Mouse (Mus musculus): ENCODE data around the gene Lpin1. TPM values are rescaled to one million over a fixed set of nuclear protein-coding genes. Genes with fewer than 3 reads are reported as not detected.
A peak's percentile ranks its signal among the peaks of the same experiment; 100 is the strongest.

The Lpin1 gene
- total RNA-seq (2022): 10 to 100 TPM; 26.7 to 30.0 (median 27.1) TPM

- DNase-seq (ENCODE audit: low spot score in 2 of 2): no peak
Observed at GRCm38 (mm10) chr12:16610936-16611335, at the start of gene Lpin1. Lpin1 (minus strand) TSS chr12:16610966.

DNA sequence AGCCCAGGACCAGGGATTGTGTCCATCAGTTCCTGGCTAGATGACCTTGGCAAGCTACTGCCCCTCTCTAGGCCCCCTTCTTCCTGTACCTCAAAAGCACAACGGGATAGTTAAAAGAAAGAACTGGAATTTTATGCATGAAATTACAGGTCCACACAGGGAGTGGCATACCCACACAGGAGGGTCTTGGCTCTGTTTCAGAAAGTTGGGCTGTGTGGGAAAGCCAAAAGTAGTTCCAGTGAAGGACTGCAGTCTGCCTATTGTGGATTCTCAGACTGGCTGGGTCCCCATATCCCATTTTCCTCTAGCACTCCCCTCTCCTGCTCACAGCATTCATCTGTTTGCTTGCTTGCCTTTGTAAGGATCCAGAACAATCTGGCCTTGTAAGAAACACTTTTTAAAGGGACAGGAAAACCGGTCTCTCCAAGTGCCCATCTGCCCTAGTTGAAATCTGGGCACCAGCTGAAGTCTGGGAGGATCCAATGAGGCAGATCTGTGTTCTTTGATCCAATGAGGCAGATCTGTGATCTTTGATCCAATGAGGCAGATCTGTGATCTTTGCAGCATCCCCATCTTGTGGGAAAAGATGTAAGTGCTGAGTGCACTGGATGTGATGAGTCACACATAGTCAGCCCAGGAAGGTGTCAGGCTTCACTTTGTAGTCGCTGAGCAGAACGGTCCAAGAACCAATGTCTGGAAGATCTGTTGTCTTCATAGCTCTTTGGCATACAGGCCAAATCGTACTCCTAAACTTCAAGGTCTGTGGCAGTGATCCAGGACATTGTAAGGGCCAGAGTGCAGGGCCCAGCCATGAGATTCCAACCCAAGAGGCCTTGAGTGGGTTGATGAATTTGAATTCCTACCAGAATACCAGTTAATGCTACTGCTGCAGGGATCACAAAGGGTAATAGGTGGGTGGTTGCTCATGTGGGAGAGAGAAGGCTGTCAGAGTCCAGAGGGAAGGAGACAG lies 46.4 kb upstream of the Lpin1 start:
- DNase-seq (ENCODE audit: low spot score in 2 of 2): peak in 1 of 2 experiments; percentile 49

DNA sequence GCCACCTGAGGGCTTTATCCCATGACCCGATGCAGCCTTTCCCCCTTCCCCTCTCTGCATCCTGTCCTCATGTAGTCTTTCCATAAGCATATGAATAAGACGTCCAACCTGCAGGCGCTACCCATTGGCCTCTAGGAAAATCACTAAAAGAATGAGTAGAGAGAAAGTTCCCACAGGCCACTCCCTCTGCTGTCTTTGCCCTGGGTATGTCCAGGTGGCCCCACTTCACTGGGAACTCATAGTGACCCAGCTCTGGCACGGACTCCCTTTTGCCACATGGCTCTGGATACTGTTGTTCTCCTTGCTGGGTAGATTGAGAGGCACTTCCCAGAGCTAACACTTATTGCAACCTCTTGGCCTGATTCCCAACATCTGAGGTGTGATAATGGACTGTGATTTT lies 44.8 kb upstream of the Lpin1 start:
- DNase-seq (ENCODE audit: low spot score in 2 of 2): no peak

DNA sequence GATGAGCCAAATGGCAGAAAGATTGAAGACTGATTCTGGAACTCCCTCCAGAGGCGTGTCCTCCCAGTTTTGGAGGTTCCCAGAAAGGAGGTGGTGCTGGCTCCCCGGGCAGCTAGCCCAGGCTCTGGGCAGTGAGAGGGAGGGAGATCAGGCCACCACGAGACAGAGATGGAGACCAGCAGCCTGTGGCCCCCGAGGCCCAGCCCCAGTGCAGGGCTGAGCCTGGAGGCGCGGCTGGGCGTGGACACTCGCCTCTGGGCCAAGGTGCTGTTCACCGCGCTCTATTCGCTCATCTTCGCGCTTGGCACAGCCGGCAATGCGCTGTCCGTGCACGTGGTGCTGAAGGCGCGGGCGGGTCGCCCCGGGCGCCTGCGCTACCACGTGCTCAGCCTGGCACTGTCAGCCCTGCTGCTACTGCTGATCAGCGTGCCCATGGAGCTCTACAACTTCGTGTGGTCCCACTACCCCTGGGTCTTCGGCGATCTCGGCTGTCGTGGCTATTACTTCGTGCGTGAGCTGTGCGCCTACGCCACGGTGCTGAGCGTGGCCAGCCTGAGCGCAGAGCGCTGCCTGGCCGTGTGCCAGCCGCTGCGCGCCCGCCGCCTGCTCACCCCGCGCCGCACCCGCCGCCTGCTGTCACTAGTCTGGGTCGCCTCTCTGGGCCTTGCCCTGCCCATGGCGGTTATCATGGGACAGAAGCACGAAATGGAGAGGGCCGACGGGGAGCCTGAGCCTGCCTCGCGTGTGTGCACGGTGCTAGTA lies 42.7 kb upstream of the Lpin1 start, which contains the start of gene Ntsr2:
Ntsr2 (plus strand) TSS at position 51 of the 762 bp plus-strand sequence.
- peak; percentile 43 to 72 for DNase-seq (ENCODE audit: low spot score in 2 of 2)

GRCm38 (mm10) chr12:16649819-16650218 lies 39.1 kb upstream of the Lpin1 start:
- DNase-seq (ENCODE audit: low spot score in 2 of 2): no peak

DNA sequence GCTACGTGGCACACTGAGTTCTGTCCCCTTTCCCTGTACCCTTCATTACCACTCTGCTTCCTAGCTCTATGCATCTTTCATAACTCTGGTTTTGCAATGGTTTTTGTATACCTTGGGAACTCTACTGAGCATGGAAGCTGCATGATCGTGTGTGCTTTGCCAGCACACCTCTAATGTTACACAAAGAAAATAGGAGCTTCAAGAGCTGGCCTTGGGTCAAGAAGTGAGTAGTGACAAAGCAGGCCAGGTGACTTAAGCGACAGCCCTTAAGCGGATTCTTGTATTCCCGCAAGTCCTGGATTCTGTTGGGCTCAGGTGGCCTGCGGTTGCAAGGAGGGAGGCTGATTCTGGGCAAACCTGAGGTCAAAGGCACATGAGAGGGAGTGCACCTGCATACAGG lies 37.5 kb upstream of the Lpin1 start:
- no peak for DNase-seq (ENCODE audit: low spot score in 2 of 2)

DNA sequence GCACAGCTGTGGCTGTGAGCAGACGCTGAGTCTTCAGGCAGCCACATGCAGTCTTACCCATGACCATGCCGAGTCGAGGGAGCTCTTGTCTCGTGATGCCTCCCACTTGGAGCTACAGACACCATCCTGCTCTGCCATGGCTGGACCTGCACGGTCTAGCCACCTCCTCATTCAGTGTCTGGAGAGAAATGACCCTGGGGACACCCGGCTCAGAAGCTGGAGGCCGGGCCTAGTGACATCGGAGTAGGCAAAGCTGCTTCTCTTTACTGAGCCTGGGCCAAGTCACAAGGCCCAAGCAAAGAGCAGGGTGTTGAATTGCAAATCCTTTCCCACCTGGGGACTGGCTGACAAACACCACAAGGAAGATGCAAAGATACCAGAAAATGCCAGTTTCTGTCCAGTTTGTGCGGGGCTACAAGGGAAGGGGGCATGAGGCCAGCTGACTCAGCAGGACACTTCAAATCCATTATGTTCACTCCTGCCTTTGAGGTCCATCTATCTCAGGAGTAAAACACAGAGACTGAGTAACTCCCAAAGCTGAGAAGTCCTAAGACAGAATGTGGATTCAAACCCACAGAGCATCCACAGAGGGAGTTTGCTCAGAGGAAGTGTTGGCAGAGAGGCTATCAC lies 36.1 kb upstream of the Lpin1 start:
- no peak for DNase-seq (ENCODE audit: low spot score in 2 of 2)

DNA sequence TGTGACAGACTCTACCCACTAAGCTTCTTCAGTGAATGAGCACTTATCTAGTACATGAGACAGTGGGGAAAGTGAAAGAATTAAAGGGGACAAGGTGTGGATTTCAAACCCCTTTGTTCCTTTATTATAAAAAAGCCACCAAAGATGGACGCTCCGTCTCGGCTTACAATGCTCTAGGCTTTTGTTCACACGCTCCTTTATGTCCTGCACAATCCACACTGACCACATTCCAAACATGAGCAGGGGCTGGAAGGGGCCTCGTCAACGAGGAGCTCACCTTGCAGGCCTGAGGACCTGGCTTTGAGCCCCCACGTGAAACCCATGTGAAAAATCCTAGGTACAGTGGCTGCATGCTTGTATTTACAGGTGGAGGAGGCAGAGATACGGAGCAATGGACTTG lies 33.9 kb upstream of the Lpin1 start:
- DNase-seq (ENCODE audit: low spot score in 2 of 2): no peak

GRCm38 (mm10) chr12:16643508-16644345 lies 33.0 kb upstream of the Lpin1 start:
- DNase-seq (ENCODE audit: low spot score in 2 of 2): peak in 1 of 2 experiments; percentile 47

DNA sequence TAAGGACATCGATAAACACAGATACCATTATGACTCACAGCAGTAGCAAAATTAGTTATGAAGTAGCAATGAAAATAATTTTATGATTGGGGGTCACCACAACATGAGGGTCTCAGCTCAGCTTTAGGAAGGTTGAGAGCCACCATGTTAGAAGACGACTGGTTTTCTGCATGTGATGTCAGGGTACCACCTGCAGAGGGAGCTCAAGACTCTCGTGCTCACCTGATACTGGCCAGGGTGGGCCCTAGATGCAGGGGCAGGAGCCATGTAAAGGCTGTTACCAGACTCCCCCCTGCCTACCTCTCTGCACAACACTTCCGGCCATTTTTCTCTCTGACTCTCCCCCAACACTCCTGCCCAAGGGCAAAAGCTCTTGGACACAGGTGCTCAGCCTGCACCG lies 31.2 kb upstream of the Lpin1 start:
- DNase-seq (ENCODE audit: low spot score in 2 of 2): no peak

GRCm38 (mm10) chr12:16640075-16640474 lies 29.3 kb upstream of the Lpin1 start:
- DNase-seq (ENCODE audit: low spot score in 2 of 2): no peak

DNA sequence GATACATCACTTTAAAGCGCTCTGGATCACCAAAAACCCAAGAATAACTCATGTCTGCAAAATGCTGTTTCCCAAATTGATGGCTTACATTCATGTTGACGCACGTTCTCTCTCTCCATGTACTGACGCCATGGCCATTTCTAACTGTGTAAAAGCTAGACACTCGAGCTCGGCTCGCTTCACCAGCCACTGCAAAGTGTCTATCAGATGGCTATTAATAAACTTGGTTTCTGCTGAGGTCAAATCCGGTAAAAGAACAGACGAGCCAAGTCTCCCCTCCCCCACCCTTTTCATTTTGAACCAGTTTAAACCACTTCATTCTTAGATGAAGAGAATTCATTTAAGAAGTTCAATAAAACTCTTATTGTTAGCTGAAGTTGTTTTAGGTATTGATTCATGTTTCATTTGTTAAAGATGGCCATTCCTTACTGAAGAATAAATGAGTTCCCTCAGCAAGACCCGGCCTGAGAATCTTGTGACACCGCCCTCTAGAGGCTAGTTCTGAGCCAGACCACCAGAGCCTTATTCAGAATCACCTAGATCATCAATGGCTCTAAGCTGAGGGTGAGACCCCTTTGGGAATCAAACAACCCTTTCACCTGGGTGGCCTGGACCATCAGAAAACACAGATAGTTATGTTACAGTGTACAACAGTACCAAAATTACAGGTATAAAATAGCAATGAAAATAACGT lies 28.5 kb upstream of the Lpin1 start:
- no peak for DNase-seq (ENCODE audit: low spot score in 2 of 2)

- DNase-seq (ENCODE audit: low spot score in 2 of 2): no peak
Observed at GRCm38 (mm10) chr12:16635816-16636215, 25.1 kb upstream of the Lpin1 start.

DNA sequence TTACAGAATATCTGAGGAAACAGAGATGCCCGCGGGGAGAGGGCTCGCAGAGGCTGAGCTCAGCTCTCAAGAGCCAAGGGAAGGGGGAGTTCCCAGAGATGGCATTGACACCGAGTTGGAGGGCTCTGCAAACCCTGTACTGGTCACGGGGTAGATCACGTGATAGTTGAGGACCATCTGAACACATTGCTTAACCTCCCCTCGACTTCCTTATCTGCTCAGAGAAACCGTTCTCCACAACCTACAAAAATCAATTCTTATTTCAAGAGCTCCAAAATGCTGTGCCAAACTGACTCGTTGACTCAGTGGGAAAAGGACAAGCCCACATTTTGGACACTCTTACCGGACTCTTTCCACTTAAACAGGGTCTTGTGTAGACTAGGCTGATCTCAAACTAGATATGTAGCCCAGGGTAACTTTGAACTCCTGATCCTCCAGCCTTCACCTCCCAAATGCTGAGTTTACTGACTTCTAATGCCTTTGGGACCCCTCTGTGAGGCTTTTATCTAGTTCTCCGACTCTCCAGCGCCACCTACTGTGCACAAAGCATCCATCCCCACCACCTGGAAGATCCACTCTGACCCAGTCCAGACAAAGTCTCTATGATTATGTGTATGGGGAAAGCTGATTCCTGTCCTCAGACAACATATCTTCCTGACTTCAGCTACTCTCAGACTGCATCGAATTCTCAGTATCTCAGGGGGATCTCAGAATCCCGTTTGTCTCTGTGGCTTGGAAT lies 23.5 kb upstream of the Lpin1 start:
- no peak for DNase-seq (ENCODE audit: low spot score in 2 of 2)

DNA sequence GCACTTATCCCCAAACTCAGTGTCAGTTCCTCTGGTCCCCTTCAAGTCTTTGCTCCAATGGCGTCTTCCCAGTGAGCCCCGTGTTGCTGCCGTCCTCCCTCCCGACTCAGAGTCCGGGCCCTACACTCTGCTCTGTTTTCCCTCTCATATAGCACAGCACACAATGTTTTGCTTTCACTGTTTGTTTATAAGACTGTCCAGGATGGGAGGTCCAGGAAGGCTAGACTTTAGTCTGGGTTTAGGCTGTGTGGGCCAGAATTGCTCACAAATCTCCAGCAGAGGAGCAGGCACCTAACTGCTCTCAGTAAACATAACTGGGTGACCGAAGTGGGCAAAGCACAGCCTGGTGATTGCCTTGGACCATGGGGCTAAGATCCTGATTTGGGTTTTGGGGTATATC lies 22.5 kb upstream of the Lpin1 start:
- DNase-seq (ENCODE audit: low spot score in 2 of 2): no peak

DNA sequence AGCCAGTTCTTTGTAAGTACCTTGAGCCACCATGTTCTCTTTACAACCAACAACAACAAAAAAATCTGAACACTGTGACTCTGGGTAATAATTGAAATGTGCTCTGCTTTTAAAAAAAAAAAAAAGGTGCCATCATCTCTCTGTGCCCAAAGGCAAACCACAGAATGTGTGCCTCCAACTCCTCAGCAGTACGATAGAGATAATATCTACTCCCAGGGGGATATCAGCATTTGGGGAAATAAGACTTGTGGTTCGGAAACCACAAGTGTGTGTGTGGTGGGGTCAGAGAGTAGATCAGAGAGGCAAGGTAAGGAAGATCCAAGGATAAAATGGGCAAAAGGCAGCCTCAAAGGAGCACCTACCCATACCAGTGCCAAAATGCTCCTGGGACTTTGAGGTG lies 20.7 kb upstream of the Lpin1 start:
- no peak for DNase-seq (ENCODE audit: low spot score in 2 of 2)

GRCm38 (mm10) chr12:16630866-16631185 lies 20.1 kb upstream of the Lpin1 start:
- no peak for DNase-seq (ENCODE audit: low spot score in 2 of 2)

DNA sequence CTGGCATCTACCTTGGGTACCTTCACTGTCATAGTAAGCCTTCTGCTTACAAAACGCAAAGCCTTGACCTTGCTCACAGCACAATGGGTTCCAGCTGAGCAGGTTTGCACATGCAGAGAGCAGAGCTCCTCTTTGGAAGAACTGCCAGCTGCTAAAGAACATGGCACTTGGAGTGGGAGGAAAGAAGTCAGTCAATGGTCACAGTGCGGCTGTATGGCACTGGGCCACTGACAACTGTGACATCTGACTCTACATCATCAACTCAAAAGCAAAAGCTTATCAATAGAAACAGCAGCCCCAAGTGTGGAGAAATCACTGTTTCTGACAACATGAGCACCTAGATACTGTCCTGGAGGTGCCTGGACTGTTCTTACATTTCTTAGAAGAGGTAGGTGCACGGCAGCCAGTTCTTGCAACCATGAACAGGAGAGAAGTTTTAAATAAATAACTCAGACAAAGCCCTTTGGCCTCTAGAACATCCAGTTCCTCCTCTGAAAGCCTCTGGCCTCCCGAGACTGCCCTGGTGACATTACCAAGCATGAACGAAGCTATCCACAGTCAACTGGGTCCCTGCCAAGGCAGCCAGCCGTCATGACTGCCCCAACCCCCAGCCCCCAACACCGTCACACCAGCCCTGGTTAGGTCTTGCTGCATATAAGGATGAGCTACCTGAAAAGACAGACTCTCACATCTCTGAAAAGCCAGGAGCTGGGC lies 19.5 kb upstream of the Lpin1 start:
- no peak for DNase-seq (ENCODE audit: low spot score in 2 of 2)

DNA sequence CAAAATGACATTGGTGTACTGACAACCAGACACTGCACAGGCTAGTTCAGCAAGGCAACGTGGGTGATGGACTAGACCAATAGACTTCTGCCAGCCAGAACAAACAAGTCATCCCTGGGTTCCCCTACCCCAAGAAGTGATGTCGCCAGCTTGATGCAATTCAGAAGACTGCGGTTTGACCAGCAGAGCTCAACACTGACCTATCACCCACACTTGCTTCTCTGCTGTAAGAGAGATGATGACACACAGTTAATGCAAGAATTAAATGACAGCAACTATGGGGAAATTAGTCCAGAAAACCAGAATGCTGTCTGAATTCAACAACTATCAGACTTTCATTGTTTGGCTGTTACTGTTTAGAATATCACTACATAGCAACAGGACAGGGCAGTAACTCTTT lies 9.5 kb upstream of the Lpin1 start:
- no peak for DNase-seq (ENCODE audit: low spot score in 2 of 2)
